Mouse (Mus musculus) ZHBTc4 (cell line): ENCODE measurements around the gene Pnma5.
A peak's percentile ranks its signal among the peaks of the same experiment; 100 is the strongest.
"Not testable (repeated sequence)": the region's sequence is repeated elsewhere in the genome, so short reads cannot be mapped to it uniquely, and the experiment has no call there.

Experiments used
- DNase-seq: peaks from one replicate; pipeline ENCODE4 v3.0.0-alpha.2; 2011; ENCODE audit warnings: low read depth, low spot score

Pnma5 gene

DNA sequence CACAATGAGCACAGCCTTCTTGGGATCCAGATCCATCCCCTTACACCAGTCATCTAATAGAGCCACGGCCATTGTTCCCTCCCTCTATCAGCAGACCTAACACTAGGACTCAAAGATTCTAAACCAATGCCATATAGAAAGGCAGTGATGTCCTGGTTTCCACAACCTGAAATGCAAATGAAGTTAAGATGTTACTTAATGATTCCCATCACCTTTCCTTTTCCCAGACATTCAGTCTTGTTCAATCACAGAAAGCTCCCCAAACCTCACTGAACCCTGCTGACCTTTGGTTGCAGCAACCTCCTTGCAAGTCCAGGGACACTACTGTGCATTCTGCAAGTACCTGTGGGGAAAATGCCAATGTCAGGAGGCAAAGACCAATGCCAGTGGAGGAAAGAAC lies at the start of gene Pnma5:
Pnma5 (minus strand) TSS at position 101 of the 400 bp plus-strand sequence.
- DNase-seq: no peak

DNA sequence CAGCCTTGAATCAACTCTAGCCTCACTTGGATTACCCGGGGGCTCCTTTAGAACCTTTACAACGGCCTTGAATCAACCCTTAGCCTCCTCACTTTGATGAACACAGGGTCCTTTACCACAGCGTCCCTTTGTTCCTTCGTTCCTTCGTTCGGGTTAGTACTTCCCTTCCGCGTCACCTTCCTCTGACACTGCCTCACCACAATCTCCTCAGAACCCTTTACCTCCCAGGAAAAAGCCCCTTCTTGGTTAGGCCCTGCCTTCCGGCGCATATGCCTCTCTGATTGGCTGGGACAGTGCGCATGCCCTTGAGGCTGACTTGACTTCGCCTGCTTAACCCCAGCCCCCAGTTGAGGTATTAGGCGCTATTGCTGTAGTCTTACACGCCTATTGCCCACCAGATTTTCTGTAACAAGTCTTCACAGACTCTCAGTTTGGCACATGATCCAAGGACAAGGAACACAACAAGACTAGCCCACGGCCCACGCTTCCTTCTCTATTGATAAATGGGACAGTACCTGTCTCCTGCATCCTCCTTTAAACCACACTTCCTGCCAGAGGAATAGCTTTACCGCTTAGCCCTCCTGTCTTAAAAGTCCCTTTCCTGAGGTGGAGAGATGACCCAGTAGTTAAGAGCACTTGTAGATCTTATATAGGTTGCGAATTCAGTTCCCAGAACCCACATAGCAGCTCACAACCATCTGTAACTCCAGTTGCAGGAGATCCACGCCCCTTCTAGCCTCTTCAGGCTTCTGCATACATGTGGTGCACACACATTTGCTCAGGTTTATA lies 45.6 kb upstream of the Pnma5 start, which contains the start of gene Xlr4a:
Xlr4a (minus strand) TSS at position 212 of the 789 bp plus-strand sequence.
- not testable (repeated sequence) for DNase-seq

DNA sequence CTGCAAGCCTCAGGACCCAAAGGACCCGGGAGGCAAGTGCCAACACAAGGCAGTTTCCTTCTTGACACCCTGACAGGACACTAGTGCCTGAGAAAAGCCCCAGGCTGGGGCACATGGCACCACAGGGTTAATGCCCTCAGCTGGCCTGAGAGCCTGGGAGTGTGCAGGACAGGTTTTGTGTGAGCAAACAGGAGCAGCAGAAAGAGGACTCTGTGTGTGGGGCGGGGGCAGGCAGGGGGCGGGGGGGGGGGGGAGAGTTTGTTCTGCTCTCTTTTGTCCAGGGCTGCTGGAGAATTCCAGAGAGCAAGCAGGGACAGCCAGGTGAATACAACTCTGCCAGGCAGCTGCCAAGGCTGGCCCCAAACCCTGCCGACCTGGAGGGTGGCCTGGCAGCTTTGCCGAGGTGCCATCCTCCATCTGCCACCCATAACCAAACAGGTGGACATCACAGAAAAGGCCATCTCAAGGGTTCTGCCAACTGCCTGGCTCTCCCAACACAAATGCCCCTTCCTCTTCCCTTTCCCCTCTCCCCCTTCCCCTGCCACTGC lies 29.9 kb upstream of the Pnma5 start:
- not testable (repeated sequence) for DNase-seq

DNA sequence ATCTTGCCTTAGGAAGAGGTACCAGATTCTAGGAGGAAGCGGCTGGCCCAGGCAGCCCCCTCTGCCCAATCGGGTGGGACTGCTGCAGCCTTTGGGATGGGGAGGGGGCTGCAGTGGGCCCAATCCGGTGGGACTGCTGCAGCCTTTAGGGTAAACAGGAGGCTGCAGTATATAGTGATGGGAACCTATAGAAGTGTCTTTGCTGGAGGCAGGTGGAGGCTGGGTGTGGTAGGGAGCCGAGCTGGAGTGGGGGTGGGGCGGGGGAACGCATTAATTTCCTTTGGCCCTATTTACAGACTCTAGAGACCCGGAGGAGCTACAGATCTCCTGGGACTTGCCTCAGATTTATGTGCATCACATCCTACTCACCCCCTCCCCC lies 27.5 kb upstream of the Pnma5 start, which contains the start of gene Pnma3:
Pnma3 (plus strand) TSS at position 373 of the 379 bp plus-strand sequence.
- no peak for DNase-seq

DNA sequence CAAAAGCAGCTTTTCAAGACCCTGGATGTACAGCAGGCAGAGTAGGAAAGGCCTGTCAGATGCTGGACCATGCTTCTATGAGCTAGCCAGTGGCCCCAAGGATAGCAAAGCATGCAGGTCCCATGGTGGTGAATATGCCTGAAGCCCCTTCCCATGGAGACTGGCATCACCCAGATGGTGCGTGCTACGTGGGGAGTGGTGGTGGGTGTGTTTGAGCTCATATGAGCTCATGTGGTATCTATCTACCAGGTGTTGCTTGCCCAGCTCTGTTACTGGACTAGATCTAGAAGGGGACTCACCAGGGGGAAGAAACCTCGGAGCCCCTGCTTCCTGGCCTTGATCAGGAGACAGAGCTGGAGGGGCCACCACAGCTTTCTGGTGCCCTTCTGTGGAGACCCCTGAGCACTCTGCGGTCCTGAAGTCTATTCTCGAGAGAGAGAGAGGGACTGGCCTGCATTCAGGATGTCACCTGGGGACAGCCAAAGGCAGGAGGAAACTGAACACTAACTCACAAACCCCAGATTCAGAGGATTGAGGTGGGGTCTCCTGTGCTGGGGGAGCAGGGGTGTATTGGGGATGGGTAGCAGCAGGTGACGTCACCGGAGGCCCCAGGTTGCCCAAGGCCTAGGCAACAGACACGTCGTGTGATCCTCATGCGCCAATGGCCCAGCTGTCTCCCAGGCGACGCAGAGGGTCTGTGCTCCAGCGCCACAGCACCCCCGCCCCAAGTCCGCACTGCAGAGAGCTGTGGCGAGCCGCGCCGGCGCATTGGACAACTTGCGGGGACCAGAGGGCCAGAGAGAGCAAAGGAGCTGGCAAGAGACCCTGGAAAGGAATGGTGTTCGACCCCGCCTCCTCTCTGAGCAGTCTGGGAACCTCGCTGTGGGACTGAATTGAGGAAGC lies 26.9 kb upstream of the Pnma5 start:
- peak; percentile 11 for DNase-seq

DNA sequence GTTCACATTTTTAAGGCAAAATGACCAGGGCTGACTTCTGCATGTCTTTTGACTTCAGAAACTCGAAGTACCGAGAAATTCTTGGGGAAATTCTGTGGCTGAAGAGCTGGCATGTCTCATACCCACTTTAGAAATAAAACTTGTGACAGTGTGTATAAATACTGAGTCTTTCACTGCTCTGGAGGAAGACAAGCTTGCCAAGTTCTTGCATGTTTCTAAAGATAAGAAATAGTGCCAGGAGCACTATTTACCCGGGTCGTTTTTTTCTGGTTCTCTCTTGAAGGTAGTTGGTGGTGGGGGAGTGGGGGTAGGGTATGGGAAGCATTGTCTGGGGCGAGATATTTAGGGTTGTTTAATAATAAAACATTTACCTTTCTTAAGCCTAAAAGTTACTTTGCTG lies 25.4 kb upstream of the Pnma5 start:
- no peak for DNase-seq

DNA sequence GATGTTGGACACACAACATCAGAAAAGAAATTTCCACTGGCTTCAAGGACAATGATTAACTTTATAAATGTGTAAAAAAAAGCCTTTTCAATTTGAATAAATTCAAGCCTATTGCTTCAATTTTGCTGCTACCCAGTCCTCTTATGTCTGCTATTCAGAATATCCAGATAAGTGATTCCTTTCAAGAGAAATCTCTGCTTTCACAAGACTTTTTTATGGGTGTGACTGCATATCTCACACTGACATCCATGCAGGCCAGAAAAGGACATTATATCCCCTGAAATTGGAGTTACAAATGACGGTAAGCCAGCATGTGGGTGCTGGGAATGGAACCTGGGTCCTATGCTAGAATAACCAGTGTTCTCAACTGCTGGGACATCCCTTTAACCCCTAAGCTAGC lies 24.6 kb upstream of the Pnma5 start:
- DNase-seq: no peak

DNA sequence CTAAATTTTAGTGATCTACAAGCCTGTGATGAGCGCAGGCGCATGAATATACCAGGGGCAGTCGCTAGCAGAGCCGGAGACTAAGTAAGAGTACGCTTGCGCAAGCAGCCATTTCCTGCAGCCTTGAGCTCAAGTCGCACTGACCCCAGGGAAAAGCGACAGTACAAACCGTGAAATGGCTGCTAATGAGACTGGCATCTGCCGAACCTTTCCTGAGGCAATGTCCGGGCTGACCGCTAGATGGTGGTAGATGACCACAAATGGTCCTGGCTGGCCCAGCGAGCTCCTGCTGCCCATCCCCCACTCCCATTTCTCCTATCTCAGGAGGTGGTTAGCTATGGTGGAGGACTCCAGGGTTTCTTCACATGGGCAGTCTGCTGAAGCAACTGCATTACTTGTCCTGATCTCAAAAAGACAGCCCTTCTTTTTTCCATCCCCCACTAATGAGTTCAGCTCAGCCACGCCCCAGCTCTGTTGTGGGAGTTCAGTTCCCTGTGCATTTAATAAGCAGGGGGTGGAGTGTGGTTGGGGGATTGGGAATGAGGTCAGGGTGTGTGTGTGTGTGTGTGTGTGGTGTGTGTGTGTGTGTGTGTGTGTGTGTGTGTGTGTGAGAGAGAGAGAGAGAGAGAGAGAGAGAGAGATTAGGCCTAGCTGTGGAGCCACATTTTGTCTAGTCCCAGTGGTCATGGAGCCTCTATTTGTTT lies 17.1 kb upstream of the Pnma5 start:
- DNase-seq: peak; percentile 90

DNA sequence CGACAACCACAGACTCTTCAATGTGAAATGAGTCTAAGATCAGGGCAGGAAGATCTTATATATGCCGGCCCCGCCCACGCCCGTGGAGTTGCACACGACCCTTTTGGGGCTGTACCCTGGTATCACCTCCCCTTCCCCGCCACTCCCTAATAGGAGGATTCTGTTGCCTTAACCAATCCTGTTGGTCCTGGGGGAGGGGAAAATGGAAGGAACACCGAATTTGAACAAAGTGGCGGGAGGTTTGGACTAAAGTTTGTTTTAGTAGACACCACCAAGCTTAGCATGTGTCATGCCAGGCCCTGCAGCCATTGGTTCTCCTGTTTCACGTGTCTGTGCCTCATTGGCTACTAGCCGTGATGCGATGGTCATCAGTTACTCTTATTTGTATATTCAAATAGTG lies 2.8 kb upstream of the Pnma5 start:
- DNase-seq: peak; percentile 81

DNA sequence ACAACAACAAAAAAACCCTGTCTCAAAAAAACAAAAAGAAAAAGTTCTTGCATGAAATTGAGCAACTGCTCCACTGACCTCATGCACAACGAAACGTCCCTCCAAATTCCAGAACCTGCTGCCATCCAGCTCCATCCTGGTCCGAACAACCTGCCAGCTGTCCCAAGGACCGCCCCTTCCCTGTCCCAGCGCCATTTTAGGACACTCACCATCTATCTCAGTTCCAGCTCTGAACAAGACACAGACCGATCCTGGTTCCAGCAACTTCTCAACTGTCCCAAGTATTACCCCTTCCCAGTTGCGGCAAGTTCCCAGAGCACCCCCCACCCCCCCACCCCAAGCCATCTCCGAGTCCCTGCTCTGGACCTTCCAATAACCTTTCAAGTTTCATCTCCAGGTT lies 1.9 kb upstream of the Pnma5 start:
- DNase-seq: peak; percentile 36

DNA sequence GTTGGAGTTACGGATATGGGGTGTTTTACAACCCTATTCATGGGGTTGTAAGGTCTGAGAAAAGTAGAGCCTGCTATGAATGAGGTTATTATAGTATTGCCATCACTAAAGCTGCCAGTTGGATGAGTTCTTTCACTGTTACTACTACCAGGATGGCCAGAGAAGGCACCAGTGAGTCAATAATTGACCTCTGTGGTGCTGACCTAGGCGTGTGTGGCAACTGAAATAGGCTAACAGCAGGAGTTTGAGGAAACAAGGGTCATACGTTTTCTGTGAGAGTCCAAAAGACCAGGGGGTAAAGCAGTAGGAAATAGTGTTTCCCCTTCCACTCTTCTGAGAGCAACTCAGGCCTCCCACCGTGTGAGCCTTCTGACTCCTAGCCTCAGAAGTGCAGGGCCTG lies 24.1 kb downstream of the Pnma5 start:
- no peak for DNase-seq

DNA sequence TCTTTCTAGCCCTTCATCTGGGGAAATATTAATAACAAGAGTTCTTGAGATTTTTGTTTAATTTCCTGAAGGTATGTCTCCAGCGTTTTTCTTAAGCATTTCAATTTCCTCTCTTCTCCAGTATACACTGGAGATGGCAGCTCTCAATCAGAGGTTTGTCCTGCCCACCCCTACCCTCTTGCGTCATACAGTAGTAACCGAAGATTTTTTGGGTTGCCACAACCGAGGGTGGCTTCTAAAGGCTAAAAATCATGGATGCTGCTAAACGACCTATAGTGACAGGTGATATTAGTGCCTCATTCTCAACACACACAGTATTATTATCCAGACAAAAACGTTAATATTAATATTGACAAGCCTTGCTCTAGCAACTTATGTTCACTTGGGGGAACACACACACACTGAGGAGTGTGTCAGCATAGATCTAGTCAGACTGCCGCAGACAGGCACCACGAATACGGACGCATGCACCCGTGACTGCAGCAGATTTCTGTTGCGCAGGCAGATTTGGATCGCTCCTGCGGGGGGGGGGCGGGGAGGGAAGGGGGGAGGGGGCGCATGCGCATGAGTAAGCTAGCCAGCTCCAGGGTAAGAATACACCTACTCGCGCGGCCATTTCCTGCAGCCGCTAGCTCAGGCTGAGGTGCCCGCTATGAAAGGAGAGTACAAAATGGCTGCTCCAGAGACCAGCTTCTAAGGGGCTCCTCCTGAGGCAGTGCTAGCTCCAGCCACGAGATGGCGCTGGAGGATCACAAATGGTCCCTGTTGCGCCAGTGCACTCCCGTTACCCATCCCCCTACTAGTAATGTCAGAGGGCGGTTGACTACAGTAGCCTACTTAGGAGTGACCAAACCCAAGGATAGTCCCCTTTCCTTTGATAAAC lies 29.1 kb downstream of the Pnma5 start:
- peak; percentile 93 for DNase-seq

DNA sequence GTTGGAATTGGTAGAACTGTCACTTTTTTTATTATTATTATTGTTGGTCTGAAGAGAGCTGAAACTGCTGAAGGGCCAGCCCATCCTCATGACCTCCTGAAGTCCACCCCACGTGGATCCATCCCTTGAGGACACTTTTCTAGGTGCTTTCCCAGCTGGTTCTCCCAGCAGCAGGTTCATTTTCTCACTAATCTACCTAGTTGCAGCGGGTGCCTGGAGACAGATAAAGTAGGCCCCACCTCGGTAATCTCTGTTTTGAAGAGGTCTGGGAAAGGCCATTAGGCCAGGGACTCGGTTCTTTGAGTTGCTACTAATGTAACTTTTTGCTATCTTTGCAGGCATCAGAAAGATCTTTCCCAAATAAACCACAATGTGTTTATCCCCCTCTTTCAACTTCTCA lies 31.2 kb downstream of the Pnma5 start:
- DNase-seq: no peak

DNA sequence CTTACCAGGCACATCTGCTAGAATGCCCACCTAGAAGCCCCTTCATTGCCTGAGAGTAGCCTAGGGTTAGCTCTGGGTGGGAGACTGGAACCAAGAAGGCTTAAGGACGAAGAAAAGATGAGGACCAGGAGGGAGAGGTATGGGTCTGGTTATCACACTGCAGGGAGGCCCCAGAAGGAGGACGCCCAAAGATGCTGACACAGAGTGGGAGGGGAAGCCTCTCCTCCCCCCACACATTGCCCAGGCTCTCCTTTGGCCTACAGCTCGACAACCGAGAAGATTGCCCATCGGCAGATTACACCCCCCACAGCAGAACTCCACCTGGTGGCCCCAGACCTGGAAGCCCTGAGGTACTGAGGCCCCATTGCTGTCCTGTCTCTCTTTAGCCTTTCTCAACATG lies 33.8 kb downstream of the Pnma5 start:
- DNase-seq: no peak

DNA sequence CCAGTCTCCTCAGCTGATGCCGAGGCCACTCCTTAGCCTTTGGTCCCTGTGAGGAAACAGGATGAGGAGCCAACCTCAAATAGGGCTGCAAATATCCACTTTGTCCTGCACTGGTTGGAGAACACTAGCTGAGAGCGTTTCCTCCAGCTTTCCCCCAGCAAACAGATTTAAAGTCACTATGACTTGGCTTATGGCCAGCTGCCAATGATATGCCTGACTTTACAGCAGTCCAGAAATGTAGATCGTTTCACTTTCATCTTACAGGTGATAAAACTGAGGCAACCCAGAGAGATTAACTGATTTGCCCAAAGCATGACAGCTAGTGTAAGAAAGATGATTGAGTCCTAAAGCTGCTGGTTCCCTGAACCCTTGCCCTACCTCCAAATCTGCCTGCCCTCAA lies 41.4 kb downstream of the Pnma5 start:
- DNase-seq: no peak

DNA sequence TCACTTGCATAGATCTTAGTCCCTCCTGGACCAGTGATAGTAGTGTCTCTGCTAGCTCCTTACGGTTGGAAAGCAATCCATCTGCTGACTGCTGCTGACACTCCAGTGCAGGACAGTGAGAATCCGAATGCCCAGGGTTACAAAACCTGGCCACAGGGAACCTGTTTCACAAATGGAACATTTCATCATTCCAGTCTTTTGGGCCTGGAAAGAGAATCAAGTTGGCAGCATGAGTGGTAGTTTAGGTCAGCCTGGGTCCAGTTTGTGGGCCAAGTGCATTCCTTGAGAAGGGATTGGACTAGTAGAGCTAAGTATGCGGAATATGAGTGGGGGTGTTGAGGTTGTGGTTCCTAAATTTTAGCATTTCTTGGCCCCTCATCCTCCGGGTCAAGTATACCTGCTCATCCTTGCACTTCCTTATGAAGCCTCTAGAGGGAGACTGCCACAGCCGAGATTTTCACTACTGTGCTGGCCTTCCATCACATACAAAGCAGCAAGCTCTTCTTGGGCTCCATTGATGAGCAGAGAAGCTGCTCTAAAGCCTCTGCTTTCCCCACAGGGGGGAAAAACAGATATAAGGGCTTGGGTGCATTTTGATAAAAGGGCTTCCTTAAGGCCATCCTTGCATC lies 44.5 kb downstream of the Pnma5 start:
- peak; percentile 28 for DNase-seq

DNA sequence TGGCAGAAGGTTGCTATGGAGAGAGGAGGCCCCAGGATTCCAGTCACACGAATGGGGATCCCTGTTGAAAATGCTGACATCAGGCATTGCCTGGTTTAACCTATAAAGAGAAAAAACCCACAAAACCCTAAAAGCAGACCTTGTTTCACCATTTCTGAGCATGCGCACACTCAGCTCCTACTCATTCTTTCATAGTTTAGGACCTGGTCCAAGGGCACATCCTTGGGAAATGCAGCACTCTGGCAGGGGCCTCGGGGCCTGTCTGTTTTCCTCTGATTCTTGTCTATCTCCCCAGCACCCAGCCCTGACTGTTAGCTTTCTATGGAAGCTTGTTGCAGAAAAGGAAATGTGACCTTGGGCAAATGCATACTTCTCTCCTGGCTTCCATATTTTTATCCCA lies 46.3 kb downstream of the Pnma5 start:
- no peak for DNase-seq

DNA sequence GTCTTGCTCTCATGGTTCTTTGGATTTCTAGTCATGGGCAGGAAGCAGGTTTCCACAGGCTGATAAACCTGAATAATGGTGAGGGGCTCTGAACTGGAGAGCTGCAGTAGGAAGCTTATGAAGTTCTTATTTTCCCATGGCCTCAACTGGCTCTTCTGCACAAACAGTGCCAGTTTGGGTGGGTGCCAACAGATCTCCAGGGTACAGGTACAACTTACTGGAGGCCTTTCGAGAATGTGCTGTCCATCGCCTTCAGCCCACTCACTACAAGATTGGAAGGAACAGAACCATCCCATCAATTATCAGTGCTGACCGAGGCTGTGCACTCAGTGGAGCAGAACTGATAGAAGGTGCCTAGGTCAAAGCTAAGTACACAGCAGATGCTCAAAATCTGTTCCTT lies 48.5 kb downstream of the Pnma5 start:
- no peak for DNase-seq

DNA sequence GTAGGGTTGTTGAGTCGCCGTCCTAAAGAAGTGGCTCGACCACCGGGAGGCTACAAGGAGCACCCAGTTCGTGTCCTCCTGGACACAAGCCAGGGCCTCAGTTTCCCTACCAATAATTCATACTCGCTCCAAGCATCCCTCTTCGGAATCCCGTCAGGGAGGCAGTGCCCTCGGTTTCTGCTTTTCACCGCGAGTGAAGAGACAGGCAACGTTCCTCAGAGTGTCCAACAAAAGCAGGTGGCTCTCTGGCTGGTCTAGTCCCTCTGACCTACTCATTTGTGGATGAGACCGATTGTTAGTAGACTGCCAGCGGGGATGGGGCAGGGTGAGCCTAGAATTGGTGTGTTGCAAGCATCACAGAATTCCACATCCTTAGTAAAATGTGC lies 49.4 kb downstream of the Pnma5 start:
- no peak for DNase-seq

DNA sequence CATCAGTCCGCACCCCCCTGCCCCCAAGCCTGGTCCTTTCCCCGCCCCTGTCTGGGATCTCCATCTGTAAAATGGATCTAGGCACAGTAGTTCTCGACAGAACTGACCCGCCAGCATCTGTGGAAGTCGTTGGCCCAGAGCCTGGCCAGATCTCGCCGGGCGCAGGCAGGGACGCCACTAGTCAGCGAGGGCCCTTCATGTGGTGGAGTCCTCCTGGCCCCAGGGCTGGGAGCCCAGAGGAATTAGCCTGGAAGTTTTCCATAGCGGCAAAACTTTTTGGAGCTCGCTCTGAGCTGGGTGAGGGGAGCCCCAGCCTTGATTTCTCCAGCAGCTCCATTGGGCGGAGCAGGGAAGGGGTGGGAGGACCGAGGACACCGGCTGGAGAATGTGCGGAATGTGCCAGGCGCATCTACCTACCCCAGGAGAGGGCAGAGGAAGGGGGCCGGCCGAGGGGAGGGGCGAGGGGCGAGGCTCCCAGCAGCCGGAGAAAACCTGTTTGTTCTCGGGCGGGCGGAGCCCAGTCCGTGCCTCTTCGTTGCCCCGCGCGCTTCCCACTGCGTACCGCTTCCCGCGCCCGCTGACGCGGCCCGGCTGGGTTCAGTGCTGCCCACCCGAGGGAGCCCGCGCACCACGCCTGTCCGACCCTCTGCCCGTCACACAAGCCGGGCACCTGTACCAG lies 49.9 kb downstream of the Pnma5 start, which contains the start of gene Zfp185:
Zfp185 (plus strand) TSS at position 499 of the 679 bp plus-strand sequence.
- peak; percentile 93 for DNase-seq
